Mouse (Mus musculus) lung, postnatal 0 days (tissue): Measurements from ENCODE around the gene Hist1h2bm. TPM values are rescaled to one million over a fixed set of nuclear protein-coding genes. Genes with fewer than 3 reads are reported as not detected.
A peak's percentile ranks its signal among the peaks of the same experiment; 100 is the strongest.
"Not testable (repeated sequence)": the region's sequence is repeated elsewhere in the genome, so short reads cannot be mapped to it uniquely, and the experiment has no call there.

Source experiments
- ATAC-seq: fragments of 200-750 bp; cut with Nextera tagmentation; 2 replicates; pipeline ENCODE4 v1.8.0; 2017; ENCODE audit warnings: moderate library complexity
- DNase-seq: peaks from one replicate; pipeline ENCODE4 v3.0.0-alpha.2; 2016; ENCODE audit warnings: low spot score
- H3K27ac ChIP-seq: fragments of 300-500 bp; sonication (generic); 2 replicates; pipeline ENCODE4 v1.5.1; 2014; ENCODE audit warnings: antibody characterized with exemption, mild to moderate bottlenecking, low read length, mixed read lengths
- H3K27me3 ChIP-seq: fragments of 300-500 bp; sonication (generic); replicated peaks from 2 replicates; pipeline ENCODE4 v1.6.1; 2014; ENCODE audit warnings: low read length, mixed read lengths; ENCODE audit not compliant: insufficient read depth
- H3K36me3 ChIP-seq: fragments of 300-500 bp; sonication (generic); 2 replicates; pipeline ENCODE4 v1.6.1; 2014; ENCODE audit warnings: low read length, mixed read lengths; ENCODE audit not compliant: insufficient read depth
- H3K4me1 ChIP-seq: fragments of 300-500 bp; sonication (generic); 2 replicates; pipeline ENCODE4 v1.6.1; 2014; ENCODE audit warnings: antibody characterized with exemption, low read depth, low read length, mixed read lengths; ENCODE audit not compliant: insufficient read depth
- H3K4me2 ChIP-seq: fragments of 300-500 bp; sonication (generic); replicated peaks from 2 replicates; pipeline ENCODE4 v1.6.1; 2014; ENCODE audit warnings: low read depth, mild to moderate bottlenecking, low read length, moderate library complexity, mixed read lengths
- H3K4me3 ChIP-seq: fragments of 300-500 bp; sonication (generic); 2 replicates; pipeline ENCODE4 v1.5.1; 2014; ENCODE audit warnings: low read depth, low read length
- H3K9ac ChIP-seq: fragments of 300-500 bp; sonication (generic); replicated peaks from 2 replicates; pipeline ENCODE4 v1.6.1; 2014; ENCODE audit warnings: low read depth, mild to moderate bottlenecking
- H3K9me3 ChIP-seq: fragments of 300-500 bp; sonication (generic); 2 replicates; pipeline ENCODE4 v1.6.1; 2016; ENCODE audit warnings: low read length, mixed read lengths
- CTCF ChIP-seq: IDR thresholded peaks from 2 replicates; pipeline ENCODE4 v1.5.1; 2016; ENCODE audit warnings: antibody characterized with exemption, mild to moderate bottlenecking
- EP300 ChIP-seq: IDR thresholded peaks from 2 replicates; pipeline ENCODE4 v1.6.1; 2016; ENCODE audit warnings: antibody characterized with exemption, mild to moderate bottlenecking, control low read depth
- WGBS: fragments of 180-500 bp; shearing (Covaris S2); extraction: QIAGEN DNeasy Blood & Tissue Kit; methylation state at CpG from one replicate; pipeline ENCODE4 v1.1.7; 2014; 5-methylcytosine and 5-hydroxymethylcytosine counted together
- polyA plus RNA-seq: library from polyadenylated mRNA; unstranded; fragments of >200 nt; fragmentation: Nextera tagmentation; extraction: Ambion mirVana; gene quantifications from 2 replicates; pipeline ENCODE4 v1.2.1, GENCODE M21; 2015

Gene Hist1h2bm
- 0.66 and 0.67 TPM in 2 replicates for polyA plus RNA-seq

DNA sequence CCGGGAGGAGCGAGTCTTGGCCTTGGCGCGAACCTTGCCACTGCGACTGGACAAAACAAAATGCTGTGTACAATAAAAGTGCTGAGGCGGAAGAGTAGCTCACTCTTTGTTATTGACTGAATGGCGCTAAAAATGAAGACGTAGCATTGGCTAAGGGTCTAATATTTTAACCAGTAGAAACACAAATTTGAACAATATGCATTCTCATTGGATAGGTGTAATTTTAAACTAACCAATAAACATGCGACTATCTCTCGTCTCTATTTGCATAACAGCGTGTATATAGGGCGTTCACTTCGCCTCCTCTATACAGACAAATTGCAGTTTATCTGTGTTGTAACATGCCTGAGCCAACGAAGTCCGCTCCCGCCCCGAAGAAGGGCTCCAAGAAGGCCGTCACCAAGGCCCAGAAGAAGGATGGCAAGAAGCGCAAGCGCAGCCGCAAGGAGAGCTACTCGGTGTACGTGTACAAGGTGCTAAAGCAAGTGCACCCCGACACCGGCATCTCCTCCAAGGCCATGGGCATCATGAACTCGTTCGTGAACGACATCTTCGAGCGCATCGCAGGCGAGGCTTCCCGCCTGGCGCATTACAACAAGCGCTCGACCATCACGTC, at the start of gene Hist1h2bm:
TSS of gene Hist1h2bm (plus strand) at position 288 of the 616 bp plus-strand sequence.
- WGBS = under 1% methylated on average over 25 of the region's 37 CpGs
- H3K9ac ChIP-seq, H3K9me3 ChIP-seq, H3K36me3 ChIP-seq, H3K4me1 ChIP-seq, H3K27me3 ChIP-seq: not testable (repeated sequence)
- DNase-seq (peak; percentile 99), ATAC-seq (peak; percentile 97)
- peak within 1 kb of the TSS; percentile 58 for H3K4me2 ChIP-seq
- 0 out of 2 replicates have a peak within 1 kb of the TSS, but pooled peaks have one; percentile 32 for H3K27ac ChIP-seq
- peak within 1 kb of the TSS; percentile 29 for H3K4me3 ChIP-seq

- Histone ChIP-seq H3K27ac (no peak within 1 kb of the TSS), H3K9ac (no peak within 1 kb of the TSS), H3K4me1 (no peaks in the 10 kb centered on the region), H3K9me3 (no peaks in the 10 kb centered on the region), H3K4me3 (no peak within 1 kb of the TSS), H3K27me3 (no peaks in the 10 kb centered on the region), H3K36me3 (no peaks in the 10 kb centered on the region), H3K4me2 (no peak within 1 kb of the TSS)
- TF ChIP-seq CTCF (no peak), EP300 (no peak)
- 82% methylated on average over 2 of the region's 2 CpGs for WGBS
- no peak for DNase-seq
- ATAC-seq = no peak
Measured at GRCm38 (mm10) chr13:21677305-21677704, 44.5 kb upstream of the Hist1h2bm start, which contains the start of gene Olfr1360. Gene Olfr1360 (minus strand): TSS chr13:21677405.

DNA sequence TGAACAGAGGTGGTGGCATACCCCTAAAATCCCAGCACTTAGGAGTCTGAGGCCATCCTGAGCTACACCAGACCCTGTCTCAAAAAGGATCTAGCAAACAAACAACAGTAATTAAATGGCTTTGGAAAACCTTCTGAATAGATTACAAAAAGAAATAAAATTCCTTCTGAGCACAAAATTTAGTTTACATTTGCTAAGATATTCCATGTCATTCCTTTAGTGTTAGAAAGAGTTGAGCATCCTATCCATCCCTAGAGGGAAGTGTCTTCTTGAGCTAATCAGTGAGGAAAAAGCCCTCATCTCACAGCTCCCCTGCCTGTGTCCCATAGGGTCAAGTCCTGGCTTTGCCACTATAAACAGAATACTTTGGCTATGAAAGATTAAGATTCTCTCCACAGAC, 24.0 kb upstream of the Hist1h2bm start, which contains the start of gene Olfr1359:
TSS of gene Olfr1359 (plus strand) at position 301 of the 400 bp plus-strand sequence.
- no peak within 1 kb of the TSS for H3K27ac ChIP-seq
- no peak within 1 kb of the TSS for H3K4me3 ChIP-seq
- no peak within 1 kb of the TSS for H3K9ac ChIP-seq
- no peak for DNase-seq
- H3K4me1 ChIP-seq = no peaks in the 10 kb centered on the region
- H3K4me2 ChIP-seq = no peak within 1 kb of the TSS
- no peaks in the 10 kb centered on the region for H3K36me3 ChIP-seq
- H3K27me3 ChIP-seq = no peaks in the 10 kb centered on the region
- no peak for ATAC-seq
- no peaks in the 10 kb centered on the region for H3K9me3 ChIP-seq
- TF ChIP-seq CTCF = no peak
- no peak for TF ChIP-seq EP300

- no peaks in the 10 kb centered on the region for H3K4me1 ChIP-seq
- no peak overlapping the region for H3K4me2 ChIP-seq
- H3K9me3 ChIP-seq = no peaks in the 10 kb centered on the region
- DNase-seq (no peak), ATAC-seq (no peak)
- TF ChIP-seq CTCF = no peak
- TF ChIP-seq EP300 = no peak
- H3K9ac ChIP-seq = no peak overlapping the region
- no peak overlapping the region for H3K27ac ChIP-seq
- no peaks in the 10 kb centered on the region for H3K27me3 ChIP-seq
- 65% methylated on average over 4 of the region's 4 CpGs for WGBS
- H3K36me3 ChIP-seq = no peaks in the 10 kb centered on the region
- no peak overlapping the region for H3K4me3 ChIP-seq
Measured at GRCm38 (mm10) chr13:21706669-21707068, 15.2 kb upstream of the Hist1h2bm start.

DNA sequence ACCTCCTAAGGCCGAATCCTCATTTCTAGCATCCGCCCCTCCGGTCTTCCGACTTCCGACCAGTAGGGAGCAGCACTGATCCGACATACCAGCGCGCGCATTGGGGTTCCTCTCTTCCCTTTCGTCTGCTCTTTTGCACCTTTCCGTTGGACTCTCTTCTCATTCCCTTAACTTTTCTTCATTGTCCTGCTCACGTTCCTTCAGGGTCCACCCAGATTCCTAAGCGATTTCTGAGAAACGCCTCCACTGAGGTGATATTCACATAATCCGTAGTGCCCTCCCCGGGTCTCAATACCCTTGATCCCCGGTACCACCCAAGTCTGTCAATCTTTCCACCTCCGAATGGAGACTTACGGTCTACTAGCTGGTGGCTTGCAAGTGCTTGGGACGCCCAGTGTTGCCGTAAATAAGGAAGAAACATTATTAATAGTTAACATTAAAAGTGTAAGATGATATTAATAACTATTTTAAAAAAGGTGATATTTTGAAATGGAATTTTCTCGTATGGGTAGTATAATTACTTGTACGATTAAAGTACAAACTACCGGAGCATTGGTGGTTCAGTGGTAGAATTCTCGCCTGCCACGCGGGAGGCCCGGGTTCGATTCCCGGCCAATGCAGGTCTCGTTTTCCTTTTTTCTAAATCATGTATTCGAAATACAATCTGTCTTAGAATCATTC, 11.7 kb upstream of the Hist1h2bm start:
- peak overlapping the region; percentile 37; the same call in 1 of the 2 replicates for H3K9ac ChIP-seq
- DNase-seq = peak; percentile 95
- peak overlapping the region; percentile 60 for H3K4me2 ChIP-seq
- no peaks in the 10 kb centered on the region for H3K27me3 ChIP-seq
- H3K9me3 ChIP-seq = no peaks in the 10 kb centered on the region
- H3K27ac ChIP-seq = peak overlapping the region; percentile 74
- peak; percentile 83 for ATAC-seq
- TF ChIP-seq CTCF (peak; percentile 88), EP300 (peak; percentile 33; the same call in 1 of the 2 replicates)
- peaks cover 4% of the 10 kb centered on the region; the same call in 1 of the 2 replicates for H3K4me1 ChIP-seq
- H3K4me3 ChIP-seq = peak overlapping the region; percentile 72
- no peaks in the 10 kb centered on the region for H3K36me3 ChIP-seq
- WGBS = under 1% methylated on average over 32 of the region's 32 CpGs

- peak overlapping the region; percentile 60 for H3K4me2 ChIP-seq
- H3K27me3 ChIP-seq = no peaks in the 10 kb centered on the region
- no peak overlapping the region for H3K27ac ChIP-seq
- peak; percentile 76 for ATAC-seq
- TF ChIP-seq CTCF (no peak), EP300 (no peak)
- DNase-seq = peak; percentile 71
- peaks cover 8% of the 10 kb centered on the region; the same call in 1 of the 2 replicates for H3K4me1 ChIP-seq
- WGBS = 3% methylated on average over 22 of the region's 22 CpGs
- peak overlapping the region; percentile 72 for H3K4me3 ChIP-seq
- no peak overlapping the region for H3K9ac ChIP-seq
- no peaks in the 10 kb centered on the region for H3K9me3 ChIP-seq
- H3K36me3 ChIP-seq = no peaks in the 10 kb centered on the region
Measured at GRCm38 (mm10) chr13:21710821-21711525, 10.9 kb upstream of the Hist1h2bm start.
